Mouse (Mus musculus): ENCODE data around the gene Robo1. TPM values are rescaled to one million over a fixed set of nuclear protein-coding genes. Genes with fewer than 3 reads are reported as not detected.

The Robo1 gene
- polyA plus RNA-seq, 1 experiment from 2014 or later = 26.0 TPM

- H3K9me3 ChIP-seq (replicated peaks) = no peaks in the 10 kb centered on the region
- no peaks in the 10 kb centered on the region for H3K36me3 ChIP-seq
- H3K4me1 ChIP-seq = no peaks in the 10 kb centered on the region
- H3K27me3 ChIP-seq = no peaks in the 10 kb centered on the region
- H3K9ac ChIP-seq = no peak overlapping the region
- no peak overlapping the region for H3K4me3 ChIP-seq (replicated peaks)
- no peak overlapping the region for H3K4me2 ChIP-seq
- ATAC-seq (replicated peaks; ENCODE audit: low FRiP score) = no peak
- 76% methylated on average over 2 of the region's 2 CpGs for WGBS
- H3K27ac ChIP-seq = no peak overlapping the region
These were observed 775.0 kb downstream of the Robo1 start for GRCm38 (mm10) chr16:73083077-73083476.

All from kidney, embryonic 15.5 days (tissue).